ENCODE assay signal across 8 mouse cellular contexts in genomic region chr5:126787706-126788610, GRCm38 (mm10).
DNase-seq lines count a peak whose midpoint lies in the region; ATAC-seq and TF ChIP-seq lines count a peak whose summit lies in the region.

No protein-coding gene starts in this region.

- peak overlapping the region; percentile 73 for H3K27ac ChIP-seq in left cerebral cortex, adult 2 months
- no peak overlapping the region for H3K27ac ChIP-seq in hindbrain, embryonic 12.5 days
- H3K27ac ChIP-seq in limb, embryonic 14.5 days (replicated peaks; ENCODE audit: low read depth, low read length), result no peak overlapping the region
- no peak overlapping the region for H3K27ac ChIP-seq in midbrain, embryonic 16.5 days (ENCODE audit: low read length)

- peak overlapping the region; percentile 61 for H3K4me2 ChIP-seq in hindbrain, embryonic 12.5 days (replicated peaks)
- peak overlapping the region; percentile 58 for H3K4me2 ChIP-seq in limb, embryonic 14.5 days (replicated peaks; ENCODE audit: low read depth, low read length, severe bottlenecking)
- H3K4me2 ChIP-seq in midbrain, embryonic 16.5 days (ENCODE audit: low read length), result peak overlapping the region; percentile 58

- no peak for TF ChIP-seq CTCF in left cerebral cortex, adult 2 months (IDR thresholded peaks at IDR 0.05)

- intact Hi-C loops in left cerebral cortex, adult 2 months (cut with DNase I), result no loop called here

- ATAC-seq in hindbrain, embryonic 12.5 days (ENCODE audit: low FRiP score), result peak; percentile 63
- ATAC-seq in limb, embryonic 14.5 days (ENCODE audit: low FRiP score, low read depth), result no peak
- ATAC-seq in midbrain, embryonic 16.5 days, result no peak
- ATAC-seq in megakaryocyte-erythroid progenitor cell, adult 5-6 weeks (replicated peaks; ENCODE audit: low FRiP score, low TSS enrichment, poor library complexity, severe bottlenecking), result no peak

- H3K9ac ChIP-seq in hindbrain, embryonic 12.5 days, result peak overlapping the region; percentile 24; the same call in 1 of the 2 replicates
- H3K9ac ChIP-seq in limb, embryonic 14.5 days (ENCODE audit: low read depth, low read length, severe bottlenecking), result peak overlapping the region; percentile 25; the same call in 1 of the 2 replicates
- H3K9ac ChIP-seq in midbrain, embryonic 16.5 days (ENCODE audit: low read depth, low read length), result no peak overlapping the region

- no peaks in the 10 kb centered on the region for H3K9me3 ChIP-seq in hindbrain, embryonic 12.5 days (replicated peaks)
- no peaks in the 10 kb centered on the region for H3K9me3 ChIP-seq in limb, embryonic 14.5 days (ENCODE audit: control insufficient read depth, low read length)
- H3K9me3 ChIP-seq in midbrain, embryonic 16.5 days (replicated peaks; ENCODE audit: control insufficient read depth, low read length, poor library complexity, severe bottlenecking), result no peaks in the 10 kb centered on the region

- peaks cover 10% of the 10 kb centered on the region for H3K27me3 ChIP-seq in hindbrain, embryonic 12.5 days
- H3K27me3 ChIP-seq in limb, embryonic 14.5 days (ENCODE audit: control insufficient read depth, insufficient read depth, low read length), result no peaks in the 10 kb centered on the region; the same call in 1 of the 2 replicates
- peaks cover 9% of the 10 kb centered on the region for H3K27me3 ChIP-seq in midbrain, embryonic 16.5 days (ENCODE audit: control insufficient read depth, insufficient read depth, low read depth, low read length)

- no peak for DNase-seq in left cerebral cortex, adult 2 months (ENCODE audit: extremely low spot score in 1 of 2, low spot score in 2 of 2)
- DNase-seq in left cerebral cortex, adult 8-10 months (ENCODE audit: low spot score in 2 of 2), result no peak
- DNase-seq in forelimb bud, embryonic 11.5 days (ENCODE audit: low read depth, low spot score), result peak; percentile 24
- DNase-seq in limb, embryonic 14.5 days (ENCODE audit: low spot score), result peak; percentile 22
- no peak for DNase-seq in spleen, postnatal 4 days (ENCODE audit: low spot score in 2 of 2)

- whole genome bisulfite sequencing in hindbrain, embryonic 12.5 days, result 3% methylated on average over 29 of the region's 29 CpGs
- 5% methylated on average over 29 of the region's 29 CpGs for WGBS in limb, embryonic 14.5 days
- WGBS in midbrain, embryonic 16.5 days, result 4% methylated on average over 29 of the region's 29 CpGs

- peaks cover 8% of the 10 kb centered on the region; the same call in 1 of the 2 replicates for H3K4me1 ChIP-seq in hindbrain, embryonic 12.5 days
- H3K4me1 ChIP-seq in limb, embryonic 14.5 days (ENCODE audit: control insufficient read depth, insufficient read depth, low read length), result peaks cover 9% of the 10 kb centered on the region
- peaks cover 5% of the 10 kb centered on the region for H3K4me1 ChIP-seq in midbrain, embryonic 16.5 days (ENCODE audit: control insufficient read depth, insufficient read depth, low read length)

- no peaks in the 10 kb centered on the region for H3K36me3 ChIP-seq in hindbrain, embryonic 12.5 days
- H3K36me3 ChIP-seq in limb, embryonic 14.5 days (ENCODE audit: control insufficient read depth, insufficient read depth, low read length), result no peaks in the 10 kb centered on the region
- no peaks in the 10 kb centered on the region for H3K36me3 ChIP-seq in midbrain, embryonic 16.5 days (ENCODE audit: control insufficient read depth, insufficient read depth, low read length)

- TF ChIP-seq POLR2A in limb, embryonic 14.5 days (IDR thresholded peaks at IDR 0.05; ENCODE audit: borderline replicate concordance, extremely low read depth, insufficient read depth, insufficient read length), result no peak

- H3K4me3 ChIP-seq in left cerebral cortex, adult 2 months, result peak overlapping the region; percentile 47
- peak overlapping the region; percentile 31 for H3K4me3 ChIP-seq in hindbrain, embryonic 12.5 days
- H3K4me3 ChIP-seq in limb, embryonic 14.5 days (replicated peaks; ENCODE audit: low read length), result peak overlapping the region; percentile 30
- H3K4me3 ChIP-seq in midbrain, embryonic 16.5 days (ENCODE audit: low read depth, low read length), result peak overlapping the region; percentile 31

Comparison
In these comparisons a context has a peak if more than half of its experiments do, and no peak if none do; other contexts are left out.
1. DNase-seq: peak in forelimb bud, embryonic 11.5 days (single experiment) and limb, embryonic 14.5 days (single experiment); none in left cerebral cortex, adult 2 months (0 of 2), left cerebral cortex, adult 8-10 months (0 of 2) and spleen, postnatal 4 days (0 of 2).
2. Peak in every context shown above with its lines, with median percentiles within 50 percentile points of each other: H3K4me3 ChIP-seq and H3K4me2 ChIP-seq.